Mouse (Mus musculus) cerebellum, adult 11 months (tissue): ENCODE measurements around the gene Kri1.
"Not testable (repeated sequence)": the region's sequence is repeated elsewhere in the genome, so short reads cannot be mapped to it uniquely, and the experiment has no call there.

Experiments
- DNase-seq: peaks from one replicate; pipeline ENCODE4 v3.0.0; 2022

Kri1 gene

GRCm38 (mm10) chr9:21273520-21274228, 14.1 kb downstream of the Kri1 start:
- no peak for DNase-seq

GRCm38 (mm10) chr9:21273094-21273493, 14.7 kb downstream of the Kri1 start:
- no peak for DNase-seq

- DNase-seq, result no peak
These were observed 15.4 kb downstream of the Kri1 start for GRCm38 (mm10) chr9:21272391-21272790.

- DNase-seq, result not testable (repeated sequence)
These were observed 18.2 kb downstream of the Kri1 start for GRCm38 (mm10) chr9:21269590-21269989.

- DNase-seq, result no peak
These were observed 19.5 kb downstream of the Kri1 start for GRCm38 (mm10) chr9:21268305-21268704.

GRCm38 (mm10) chr9:21266889-21267288, 20.9 kb downstream of the Kri1 start:
- no peak for DNase-seq

- DNase-seq, result no peak
These were observed 22.2 kb downstream of the Kri1 start for GRCm38 (mm10) chr9:21265611-21266010.

- peak; percentile 99 for DNase-seq
These were observed 22.7 kb downstream of the Kri1 start, which contains the start of gene Atg4d for GRCm38 (mm10) chr9:21265000-21265561. Atg4d (plus strand) TSS chr9:21265293.

GRCm38 (mm10) chr9:21264272-21264999, 23.3 kb downstream of the Kri1 start:
- DNase-seq, result no peak

GRCm38 (mm10) chr9:21261831-21262230, 25.9 kb downstream of the Kri1 start:
- DNase-seq, result no peak

- DNase-seq, result no peak
These were observed 27.2 kb downstream of the Kri1 start for GRCm38 (mm10) chr9:21260491-21261040.

GRCm38 (mm10) chr9:21256349-21256748, 31.4 kb downstream of the Kri1 start:
- DNase-seq, result not testable (repeated sequence)

- no peak for DNase-seq
These were observed 33.1 kb downstream of the Kri1 start for GRCm38 (mm10) chr9:21254690-21255089.

- no peak for DNase-seq
These were observed 36.5 kb downstream of the Kri1 start for GRCm38 (mm10) chr9:21251116-21251735.

- DNase-seq, result no peak
These were observed 37.3 kb downstream of the Kri1 start for GRCm38 (mm10) chr9:21250509-21250908.

GRCm38 (mm10) chr9:21249629-21250508, 37.9 kb downstream of the Kri1 start:
- DNase-seq, result no peak

GRCm38 (mm10) chr9:21248326-21248725, 39.4 kb downstream of the Kri1 start, which contains the start of gene S1pr5:
S1pr5 (minus strand) TSS chr9:21248443.
- DNase-seq, result no peak

- no peak for DNase-seq
These were observed 41.4 kb downstream of the Kri1 start for GRCm38 (mm10) chr9:21246342-21246741.

GRCm38 (mm10) chr9:21245113-21245487, 42.7 kb downstream of the Kri1 start:
- DNase-seq, result no peak

GRCm38 (mm10) chr9:21244428-21245112, 43.2 kb downstream of the Kri1 start:
- peak; percentile 72 for DNase-seq

GRCm38 (mm10) chr9:21243826-21244427, 43.8 kb downstream of the Kri1 start:
- peak; percentile 82 for DNase-seq
